Mouse (Mus musculus) cortical plate, adult 2 months (tissue): Measurements from ENCODE around the gene Tmem9. TPM values are rescaled to one million over a fixed set of nuclear protein-coding genes. Genes with fewer than 3 reads are reported as not detected.

Source experiments
- H3K27ac ChIP-seq: fragments of 200-500 bp; 2 replicates; pipeline ENCODE4 v1.5.1; 2012; ENCODE audit warnings: low read length, control low read depth, inconsistent platforms; ENCODE audit not compliant: insufficient read depth
- H3K4me1 ChIP-seq: fragments of 200-500 bp; 2 replicates; pipeline ENCODE4 v1.6.1; 2011; ENCODE audit warnings: low read length; ENCODE audit not compliant: control insufficient read depth, insufficient read depth
- H3K4me3 ChIP-seq: fragments of 200-500 bp; 2 replicates; pipeline ENCODE4 v1.5.1; 2011; ENCODE audit warnings: mild to moderate bottlenecking, low read length, control low read depth; ENCODE audit not compliant: insufficient read depth
- CTCF ChIP-seq: fragments of 200-500 bp; IDR thresholded peaks from 2 replicates; pipeline ENCODE4 v1.5.1; 2011; ENCODE audit warnings: mild to moderate bottlenecking, control low read depth, low read length; ENCODE audit not compliant: insufficient read depth; ENCODE audit errors: extremely low read depth
- POLR2A ChIP-seq: fragments of 200-500 bp; IDR thresholded peaks from 2 replicates; pipeline ENCODE4 v1.6.1; 2011; ENCODE audit warnings: mild to moderate bottlenecking, low read length, control low read depth; ENCODE audit not compliant: insufficient read depth; ENCODE audit errors: extremely low read depth
- polyA plus RNA-seq: library from polyadenylated mRNA; depleted of rRNA; stranded (reverse); fragments of >200 nt; gene quantifications from 2 replicates; pipeline ENCODE4 v1.2.3, GENCODE M21; 2012; rRNA removed

Gene Tmem9
- 101 TPM in 2 replicates for polyA plus RNA-seq

DNA sequence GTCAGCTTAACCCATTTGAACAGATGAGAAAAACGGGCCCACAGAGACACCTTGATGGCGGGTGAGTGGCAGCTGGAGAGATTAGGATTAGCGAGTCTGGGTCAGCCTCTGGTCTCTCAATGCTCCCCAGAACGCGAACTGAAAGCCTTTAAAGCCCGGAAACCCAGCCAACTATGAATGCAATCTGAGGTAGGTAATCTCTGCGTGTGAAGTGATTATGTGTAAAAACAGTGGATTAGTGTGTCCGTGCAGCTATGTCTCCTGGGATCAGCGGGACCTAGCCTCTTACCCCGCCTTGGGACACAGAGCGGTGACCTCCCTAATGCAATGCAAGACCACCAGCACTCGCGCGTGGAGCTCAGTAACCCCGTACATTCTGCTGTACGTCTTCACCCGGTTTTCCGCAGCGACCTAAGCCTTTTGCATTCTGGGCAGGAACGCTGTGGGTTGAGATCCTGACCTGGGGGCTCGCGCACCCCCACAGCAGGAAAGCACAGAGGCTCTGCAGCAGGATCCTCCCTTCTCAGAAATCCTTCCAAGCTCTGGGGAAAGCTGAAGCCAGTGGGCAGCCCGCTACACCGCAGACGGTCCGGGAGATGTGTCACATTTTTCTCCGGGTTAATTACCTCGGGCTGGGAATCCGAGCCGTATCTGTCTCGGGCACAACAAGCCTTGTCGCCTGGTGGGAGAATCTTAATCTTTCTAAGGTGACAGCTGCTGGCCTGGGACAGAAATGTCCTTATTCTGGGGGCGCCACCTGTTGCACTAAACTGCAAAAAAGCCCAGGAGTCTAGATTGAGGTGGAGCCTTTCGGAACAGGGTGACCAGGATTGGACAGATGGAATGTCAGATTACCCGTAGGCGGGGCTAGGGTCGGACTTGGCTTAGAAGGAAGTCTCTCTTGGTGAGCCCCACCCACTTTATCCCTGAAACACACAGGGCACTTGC is at the start of gene Tmem9:
Gene Tmem9, plus strand, starts transcription at position 940 of the 948 bp plus-strand sequence.
- H3K4me1 ChIP-seq = no peaks in the 10 kb centered on the region
- no peak within 1 kb of the TSS for H3K27ac ChIP-seq
- peak within 1 kb of the TSS; percentile 26 for H3K4me3 ChIP-seq
- TF ChIP-seq CTCF (no peak), POLR2A (no peak)

DNA sequence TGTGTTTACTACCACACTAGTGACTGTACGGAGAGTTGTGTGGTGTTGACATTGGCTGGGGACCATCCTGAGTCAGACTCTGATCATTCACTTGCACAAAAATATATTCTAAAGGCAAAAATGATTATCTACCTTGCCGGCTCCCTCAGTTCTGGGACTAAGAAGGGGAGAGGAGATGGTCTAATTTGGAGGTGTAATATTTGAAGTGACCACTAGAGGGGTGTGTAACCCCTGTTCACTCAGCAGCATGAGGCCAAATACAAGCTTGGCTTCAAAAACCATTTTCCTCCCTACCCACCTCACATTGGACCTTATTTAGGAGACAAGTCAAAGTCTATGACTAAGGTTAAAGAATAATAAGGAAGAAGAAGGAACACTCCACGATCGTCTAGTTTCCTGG is 49.5 kb upstream of the Tmem9 start:
- no peak for TF ChIP-seq POLR2A
- TF ChIP-seq CTCF = peak; percentile 81
- Histone ChIP-seq H3K27ac (no peak overlapping the region), H3K4me3 (no peak overlapping the region), H3K4me1 (no peaks in the 10 kb centered on the region)

DNA sequence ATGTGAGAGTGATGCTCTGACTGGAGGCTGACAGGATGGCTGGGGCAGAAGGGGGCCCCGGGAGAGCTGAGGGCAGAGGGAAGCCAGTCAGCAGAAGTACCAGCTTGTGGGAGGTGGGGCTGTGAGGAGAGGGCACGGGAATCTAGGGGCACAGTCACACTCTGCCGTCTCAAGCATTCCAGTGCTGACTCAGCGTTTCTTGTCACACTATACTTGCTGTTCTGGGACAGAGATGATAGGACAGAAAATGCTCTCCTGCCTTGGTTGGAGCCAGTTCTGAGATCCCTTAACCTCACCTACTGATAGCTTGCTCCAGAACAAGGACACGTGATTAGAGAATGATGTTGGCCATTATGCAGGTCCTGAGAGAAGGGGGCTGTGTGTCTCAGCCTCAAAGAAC is 44.8 kb upstream of the Tmem9 start:
- H3K27ac ChIP-seq = no peak overlapping the region
- TF ChIP-seq CTCF = no peak
- TF ChIP-seq POLR2A = no peak
- no peak overlapping the region for H3K4me3 ChIP-seq
- H3K4me1 ChIP-seq = no peaks in the 10 kb centered on the region

DNA sequence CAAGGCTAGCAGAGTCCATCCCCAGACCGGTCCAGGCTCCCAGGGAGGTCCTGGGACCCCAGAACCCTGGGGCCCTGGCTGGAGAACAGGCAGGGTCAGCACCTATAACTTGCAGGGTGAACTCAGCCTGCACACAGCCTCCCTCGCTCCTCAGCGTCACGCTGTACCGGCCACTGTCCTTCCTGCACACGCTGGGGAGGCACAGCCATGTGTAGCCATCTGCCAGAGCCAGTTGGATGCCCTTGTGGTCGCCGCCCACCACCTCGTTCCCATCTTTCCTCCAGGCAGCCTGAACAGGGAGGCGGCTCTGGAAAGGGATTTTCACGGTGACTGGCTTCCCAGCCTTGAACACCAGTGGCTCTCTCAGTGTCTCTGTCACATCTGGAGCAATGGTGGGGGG is 43.4 kb upstream of the Tmem9 start:
- TF ChIP-seq CTCF (no peak), POLR2A (no peak)

DNA sequence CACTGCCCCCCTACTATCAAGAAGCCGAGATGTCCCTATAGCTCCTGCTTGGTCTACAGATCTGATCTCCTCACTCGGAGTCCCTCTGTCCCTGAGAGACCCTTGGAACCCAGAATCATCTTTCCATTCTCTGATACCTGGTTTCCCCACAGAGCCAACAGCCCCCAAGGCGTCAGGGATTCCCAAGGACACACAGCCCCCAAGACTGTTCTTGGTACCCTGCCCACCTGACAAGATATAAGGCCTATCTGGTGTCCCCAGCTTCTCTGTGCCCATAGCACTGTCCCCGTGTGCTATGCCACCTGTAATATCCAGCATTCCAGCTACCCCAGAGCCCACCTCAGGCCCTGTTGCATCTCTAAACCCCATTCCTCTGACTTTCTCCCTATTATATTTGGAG is 40.2 kb upstream of the Tmem9 start:
- no peaks in the 10 kb centered on the region for H3K4me1 ChIP-seq
- H3K27ac ChIP-seq = no peak overlapping the region
- H3K4me3 ChIP-seq = no peak overlapping the region
- no peak for TF ChIP-seq POLR2A
- TF ChIP-seq CTCF = no peak

More for the DNA sequence above, 43.4 kb upstream of the Tmem9 start:
- Histone ChIP-seq H3K4me3 (no peak overlapping the region), H3K4me1 (no peaks in the 10 kb centered on the region), H3K27ac (no peak overlapping the region)

DNA sequence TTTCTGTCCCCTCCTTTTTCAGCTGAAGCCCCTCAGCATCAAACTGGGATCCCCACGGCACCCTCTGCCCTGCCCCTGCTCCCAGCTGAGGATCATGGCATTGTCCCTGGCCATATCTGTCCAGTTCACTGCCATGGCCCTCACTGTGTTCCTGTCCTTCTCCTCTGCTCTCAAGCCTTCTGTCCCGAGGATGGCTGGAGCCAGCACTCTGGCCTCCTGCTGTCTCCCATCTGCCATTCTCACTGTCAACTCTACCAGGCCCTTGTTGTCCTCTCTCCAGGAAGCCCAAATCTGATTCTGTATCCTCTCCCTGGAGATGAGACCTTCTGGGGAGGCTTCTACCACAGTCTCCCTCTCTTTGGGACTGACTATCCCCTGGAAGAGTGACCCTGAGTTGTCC is 37.5 kb upstream of the Tmem9 start:
- H3K4me3 ChIP-seq = no peak overlapping the region
- no peaks in the 10 kb centered on the region for H3K4me1 ChIP-seq
- TF ChIP-seq POLR2A (no peak), CTCF (no peak)
- no peak overlapping the region for H3K27ac ChIP-seq

DNA sequence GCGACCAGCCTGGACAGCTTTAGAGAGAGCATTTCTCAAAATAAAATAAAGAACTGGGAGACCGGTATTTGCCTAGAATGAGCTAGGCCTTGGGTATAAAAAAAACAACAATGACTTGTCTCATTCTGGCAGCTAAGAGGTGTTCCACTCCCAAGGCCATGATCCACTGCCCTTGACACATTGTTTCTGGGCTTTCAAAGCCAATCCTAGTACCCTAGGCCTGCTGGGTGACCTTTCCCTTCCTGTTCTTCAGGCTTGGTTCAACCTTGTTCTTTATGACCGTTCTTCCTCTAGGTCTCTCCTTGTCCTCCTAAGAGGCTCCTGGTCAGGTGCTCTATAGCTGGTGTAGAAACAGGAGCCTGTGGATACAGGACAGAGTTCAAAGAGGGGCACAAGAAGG is 35.4 kb upstream of the Tmem9 start:
- TF ChIP-seq CTCF = no peak
- no peak for TF ChIP-seq POLR2A
- Histone ChIP-seq H3K4me3 (no peak overlapping the region), H3K4me1 (no peaks in the 10 kb centered on the region), H3K27ac (no peak overlapping the region)

DNA sequence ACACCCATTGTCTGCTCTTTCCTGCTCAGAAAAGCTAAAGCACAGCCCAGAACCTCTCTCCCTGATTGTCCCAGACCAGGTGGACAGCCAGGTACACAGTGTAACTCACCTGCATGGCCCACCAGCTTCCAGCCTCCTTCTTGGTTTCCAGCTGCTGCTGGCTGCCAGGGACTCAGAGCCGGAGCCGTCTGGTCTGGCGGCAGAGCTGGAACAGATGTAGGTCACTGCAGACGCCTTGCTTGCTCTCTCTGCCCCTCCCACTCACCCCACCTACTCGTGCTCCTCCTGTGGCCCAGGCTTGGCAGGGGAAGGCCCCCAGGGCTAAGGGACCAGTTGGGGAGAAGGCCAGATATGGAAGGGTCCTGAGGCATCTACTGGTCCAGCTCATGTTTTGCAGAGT is 23.8 kb upstream of the Tmem9 start:
- H3K4me3 ChIP-seq = no peak overlapping the region
- no peak overlapping the region for H3K27ac ChIP-seq
- H3K4me1 ChIP-seq = no peaks in the 10 kb centered on the region
- TF ChIP-seq POLR2A (no peak), CTCF (no peak)

DNA sequence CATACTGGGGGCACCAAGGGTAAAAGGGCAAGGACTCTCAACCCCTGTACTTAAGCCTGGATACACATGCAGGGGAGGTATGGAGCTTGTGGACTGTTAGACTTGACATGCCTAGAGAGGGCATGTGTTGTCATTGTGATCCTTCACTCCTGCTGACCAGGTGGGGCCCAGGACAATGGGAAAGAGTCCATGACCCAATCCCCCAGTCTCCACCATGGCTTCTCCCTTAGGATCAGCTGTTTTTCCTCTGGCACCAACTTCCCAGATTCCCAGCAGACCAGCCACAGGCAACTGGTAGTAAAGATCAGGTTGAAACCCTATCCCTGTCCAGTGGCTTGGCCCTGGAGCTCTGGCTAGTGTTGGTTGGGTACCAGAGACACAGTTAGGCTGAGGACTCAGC is 18.1 kb upstream of the Tmem9 start:
- Histone ChIP-seq H3K4me1 (no peaks in the 10 kb centered on the region), H3K4me3 (no peak overlapping the region), H3K27ac (no peak overlapping the region)
- no peak for TF ChIP-seq POLR2A
- TF ChIP-seq CTCF = no peak

DNA sequence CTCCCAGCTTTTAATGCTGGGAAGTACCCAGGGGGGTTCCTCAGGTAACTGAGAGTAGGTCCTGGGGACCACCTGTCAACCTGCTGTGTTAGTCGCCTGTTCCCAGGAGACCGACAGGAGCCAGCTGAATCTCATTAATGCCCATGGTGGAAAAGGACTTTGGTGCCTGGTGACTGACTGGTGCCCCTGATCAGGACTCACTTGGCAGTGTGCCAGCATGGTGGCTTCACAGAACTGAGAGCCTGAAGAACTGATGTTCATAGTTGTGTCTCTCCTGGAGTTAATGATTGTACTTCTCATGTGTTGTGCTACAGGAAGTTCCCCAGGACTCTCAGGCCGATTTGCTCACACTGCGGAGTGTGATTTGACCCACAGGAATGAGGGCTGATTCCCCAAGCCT is 14.5 kb upstream of the Tmem9 start:
- H3K4me1 ChIP-seq = no peaks in the 10 kb centered on the region
- no peak overlapping the region for H3K27ac ChIP-seq

More for the DNA sequence above, 14.5 kb upstream of the Tmem9 start:
- no peak for TF ChIP-seq CTCF
- TF ChIP-seq POLR2A = no peak
- no peak overlapping the region for H3K4me3 ChIP-seq
